In genomic region chrX:72012236-72012635, GRCm38 (mm10) we compare ENCODE assay signal across 9 mouse cellular contexts. TPM values are rescaled to one million over a fixed set of nuclear protein-coding genes. Genes with fewer than 3 reads are reported as not detected.
DNase-seq lines count a peak whose midpoint lies in the region; ATAC-seq and TF ChIP-seq lines count a peak whose summit lies in the region.
"Had no signal": no experiment of that assay in that cellular context is flagged by ENCODE, and none has a peak within 500 bp of the region (broad histone marks: within the 10 kb centered on the region; RNA-seq: fewer than 3 reads in every experiment).

No protein-coding gene starts in this region.

- no peak for TF ChIP-seq POLR2A in brain, embryonic 14.5 days (IDR thresholded peaks at IDR 0.05; ENCODE audit: borderline replicate concordance, extremely low read depth, insufficient read depth, insufficient read length, poor library complexity, severe bottlenecking)
- no peak for TF ChIP-seq POLR2A in thymus, adult 2 months (IDR thresholded peaks at IDR 0.05; ENCODE audit: control insufficient read depth, extremely low read depth, insufficient read depth, low read length, poor library complexity)

- ATAC-seq in intestine, embryonic 16.5 days, result peak; percentile 38; the same call in 1 of the 2 replicates
- no peak for ATAC-seq in intestine, embryonic 15.5 days
- ATAC-seq in lung, embryonic 15.5 days (ENCODE audit: borderline replicate concordance, extremely low read depth, low FRiP score, low TSS enrichment), result peak; percentile 64; the same call in 1 of the 2 replicates
- ATAC-seq in intestine, postnatal 0 days, result no peak

- H3K9ac ChIP-seq in intestine, embryonic 16.5 days (ENCODE audit: low read depth, low read length), result no peak overlapping the region
- no peak overlapping the region for H3K9ac ChIP-seq in intestine, embryonic 15.5 days
- H3K9ac ChIP-seq in lung, embryonic 15.5 days, result no peak overlapping the region
- no peak overlapping the region for H3K9ac ChIP-seq in intestine, postnatal 0 days (ENCODE audit: low read depth, low read length)

- H3K4me2 ChIP-seq in intestine, embryonic 16.5 days (ENCODE audit: low read depth, low read length), result no peak overlapping the region
- H3K4me2 ChIP-seq in intestine, embryonic 15.5 days (replicated peaks), result no peak overlapping the region
- no peak overlapping the region for H3K4me2 ChIP-seq in lung, embryonic 15.5 days
- no peak overlapping the region for H3K4me2 ChIP-seq in intestine, postnatal 0 days (replicated peaks; ENCODE audit: low read depth)

- H3K27me3 ChIP-seq in intestine, embryonic 16.5 days (replicated peaks; ENCODE audit: control insufficient read depth, insufficient read depth, low read length), result no peaks in the 10 kb centered on the region
- no peaks in the 10 kb centered on the region for H3K27me3 ChIP-seq in intestine, embryonic 15.5 days (replicated peaks)
- no peaks in the 10 kb centered on the region for H3K27me3 ChIP-seq in lung, embryonic 15.5 days
- no peaks in the 10 kb centered on the region for H3K27me3 ChIP-seq in intestine, postnatal 0 days (replicated peaks; ENCODE audit: control insufficient read depth, insufficient read depth, low read length)
- H3K27me3 ChIP-seq in thymus, adult 2 months (ENCODE audit: control insufficient read depth, insufficient read depth, low read length), result no peaks in the 10 kb centered on the region

- WGBS in intestine, embryonic 16.5 days, result 48% methylated on average over 9 of the region's 9 CpGs
- WGBS in intestine, embryonic 15.5 days, result 61% methylated on average over 9 of the region's 9 CpGs
- 52% methylated on average over 9 of the region's 9 CpGs for WGBS in lung, embryonic 15.5 days
- 60% methylated on average over 9 of the region's 9 CpGs for WGBS in intestine, postnatal 0 days
- WGBS in thymus, adult 2 months, result 61% methylated on average over 9 of the region's 9 CpGs

- TF ChIP-seq CTCF in brain, embryonic 14.5 days (IDR thresholded peaks at IDR 0.05; ENCODE audit: borderline replicate concordance, extremely low read depth, insufficient read depth, insufficient read length), result no peak
- no peak for TF ChIP-seq CTCF in intestine, postnatal 0 days (IDR thresholded peaks at IDR 0.05; ENCODE audit: low read depth)
- TF ChIP-seq CTCF in thymus, adult 2 months (IDR thresholded peaks at IDR 0.05; ENCODE audit: borderline replicate concordance, control insufficient read depth, extremely low read depth, insufficient read depth, low read length, poor library complexity), result no peak

- peak; percentile 28 for DNase-seq in brain, embryonic 14.5 days (ENCODE audit: low read depth)
- peak; percentile 21 to 49 for DNase-seq in frontal cortex, postnatal 36 days (ENCODE audit: low spot score in 2 of 2)
- DNase-seq in urinary bladder, postnatal 4 days (ENCODE audit: low spot score in 2 of 2), result no peak
- DNase-seq in thymus, adult 2 months, result no peak

- no peak overlapping the region for H3K27ac ChIP-seq in intestine, embryonic 16.5 days (ENCODE audit: low read length)
- no peak overlapping the region for H3K27ac ChIP-seq in intestine, embryonic 15.5 days
- H3K27ac ChIP-seq in lung, embryonic 15.5 days, result peak overlapping the region; percentile 55
- no peak overlapping the region for H3K27ac ChIP-seq in intestine, postnatal 0 days (ENCODE audit: low read depth, low read length)
- H3K27ac ChIP-seq in thymus, adult 2 months (ENCODE audit: control insufficient read depth, insufficient read depth, low read length), result no peak overlapping the region

- no peaks in the 10 kb centered on the region for H3K36me3 ChIP-seq in intestine, embryonic 16.5 days (ENCODE audit: control insufficient read depth, insufficient read depth, low read length)
- H3K36me3 ChIP-seq in intestine, embryonic 15.5 days, result no peaks in the 10 kb centered on the region
- no peaks in the 10 kb centered on the region for H3K36me3 ChIP-seq in lung, embryonic 15.5 days
- no peaks in the 10 kb centered on the region for H3K36me3 ChIP-seq in intestine, postnatal 0 days (ENCODE audit: control insufficient read depth, insufficient read depth)
- no peaks in the 10 kb centered on the region for H3K36me3 ChIP-seq in thymus, adult 2 months (ENCODE audit: control insufficient read depth, insufficient read depth, low read length)

- H3K9me3 ChIP-seq in intestine, embryonic 16.5 days (ENCODE audit: control insufficient read depth, low read length), result no peaks in the 10 kb centered on the region
- no peaks in the 10 kb centered on the region for H3K9me3 ChIP-seq in intestine, embryonic 15.5 days
- no peaks in the 10 kb centered on the region for H3K9me3 ChIP-seq in lung, embryonic 15.5 days
- no peaks in the 10 kb centered on the region for H3K9me3 ChIP-seq in intestine, postnatal 0 days (ENCODE audit: control insufficient read depth)
- H3K9me3 ChIP-seq: megakaryocyte, embryonic 14.5 days had no signal

- H3K4me1 ChIP-seq in intestine, embryonic 16.5 days (ENCODE audit: control insufficient read depth, insufficient read depth, low read length), result no peaks in the 10 kb centered on the region
- no peaks in the 10 kb centered on the region for H3K4me1 ChIP-seq in intestine, embryonic 15.5 days (replicated peaks)
- H3K4me1 ChIP-seq in lung, embryonic 15.5 days, result no peaks in the 10 kb centered on the region
- no peaks in the 10 kb centered on the region for H3K4me1 ChIP-seq in intestine, postnatal 0 days (replicated peaks; ENCODE audit: control insufficient read depth, insufficient read depth, low read length)
- H3K4me1 ChIP-seq in thymus, adult 2 months (replicated peaks; ENCODE audit: control insufficient read depth, insufficient read depth, low read length), result no peaks in the 10 kb centered on the region
- H3K4me1 ChIP-seq: megakaryocyte, embryonic 14.5 days had no signal

- H3K4me3 ChIP-seq in intestine, embryonic 16.5 days (ENCODE audit: low read length), result no peak overlapping the region
- H3K4me3 ChIP-seq in intestine, embryonic 15.5 days (replicated peaks), result no peak overlapping the region
- no peak overlapping the region for H3K4me3 ChIP-seq in lung, embryonic 15.5 days
- no peak overlapping the region for H3K4me3 ChIP-seq in intestine, postnatal 0 days (ENCODE audit: low read depth, low read length)
- H3K4me3 ChIP-seq in thymus, adult 2 months (ENCODE audit: control insufficient read depth, insufficient read depth, low read length), result no peak overlapping the region
- H3K4me3 ChIP-seq: megakaryocyte, embryonic 14.5 days had no signal

RNA-seq across cellular contexts. Expression of gene Cnga2, which starts 20.6 kb away (rescaled TPM):
- 0.04 TPM in 1 of 2 replicates, not detected in the other for polyA plus RNA-seq in intestine, embryonic 16.5 days (2015; fragmentation: Nextera tagmentation; extraction: Ambion mirVana)
- polyA plus RNA-seq in intestine, embryonic 15.5 days (2015; fragmentation: Nextera tagmentation; extraction: Ambion mirVana), result not detected in 2 replicates
- 0.19 and 0.33 TPM in 2 replicates for polyA plus RNA-seq in brain, embryonic 14.5 days (2012; rRNA removed)
- 0.14 and 0.18 TPM in 2 replicates for polyA plus RNA-seq in lung, embryonic 15.5 days (2015; fragmentation: Nextera tagmentation; extraction: Ambion mirVana)
- polyA plus RNA-seq in intestine, postnatal 0 days (2015; fragmentation: Nextera tagmentation; extraction: Ambion mirVana), result not detected in 2 replicates
- polyA plus RNA-seq in thymus, adult 2 months (2012; rRNA removed), result 0.84 and 0.96 TPM in 2 replicates

RNA-seq across cellular contexts. Expression of gene Fate1, which starts 39.5 kb away (rescaled TPM):
- polyA plus RNA-seq in intestine, embryonic 16.5 days (2015; fragmentation: Nextera tagmentation; extraction: Ambion mirVana), result 0.31 TPM in 1 of 2 replicates, not detected in the other
- polyA plus RNA-seq in intestine, embryonic 15.5 days (2015; fragmentation: Nextera tagmentation; extraction: Ambion mirVana), result not detected in 2 replicates
- polyA plus RNA-seq in brain, embryonic 14.5 days (2012; rRNA removed), result 0.10 and 0.13 TPM in 2 replicates
- 0.16 and 0.36 TPM in 2 replicates for polyA plus RNA-seq in lung, embryonic 15.5 days (2015; fragmentation: Nextera tagmentation; extraction: Ambion mirVana)
- not detected in 2 replicates for polyA plus RNA-seq in intestine, postnatal 0 days (2015; fragmentation: Nextera tagmentation; extraction: Ambion mirVana)
- not detected in 2 replicates for polyA plus RNA-seq in thymus, adult 2 months (2012; rRNA removed)

RNA-seq across cellular contexts. Expression of gene Prrg3, which starts 49.8 kb away (rescaled TPM):
- polyA plus RNA-seq in intestine, embryonic 16.5 days (2015; fragmentation: Nextera tagmentation; extraction: Ambion mirVana), result 5.9 and 6.5 TPM in 2 replicates
- polyA plus RNA-seq in intestine, embryonic 15.5 days (2015; fragmentation: Nextera tagmentation; extraction: Ambion mirVana), result 7.3 and 8.5 TPM in 2 replicates
- polyA plus RNA-seq in brain, embryonic 14.5 days (2012; rRNA removed), result 16.2 and 23.5 TPM in 2 replicates
- polyA plus RNA-seq in lung, embryonic 15.5 days (2015; fragmentation: Nextera tagmentation; extraction: Ambion mirVana), result 22.6 and 25.3 TPM in 2 replicates
- 2.0 and 2.1 TPM in 2 replicates for polyA plus RNA-seq in intestine, postnatal 0 days (2015; fragmentation: Nextera tagmentation; extraction: Ambion mirVana)
- 1.9 and 3.5 TPM in 2 replicates for polyA plus RNA-seq in thymus, adult 2 months (2012; rRNA removed)

Comparison
In these comparisons a context has a peak if more than half of its experiments do, and no peak if none do; other contexts are left out.
1. ATAC-seq: peak in intestine, embryonic 16.5 days (single experiment) and lung, embryonic 15.5 days (single experiment); none in intestine, embryonic 15.5 days (single experiment) and intestine, postnatal 0 days (single experiment).
2. DNase-seq: peak in brain, embryonic 14.5 days (single experiment) and frontal cortex, postnatal 36 days (2 of 2); none in urinary bladder, postnatal 4 days (0 of 2) and thymus, adult 2 months (single experiment).